Mouse (Mus musculus) bone marrow, adult 2 months (tissue): ENCODE results near the gene 1700029P11Rik.

ENCODE experiments used
- CTCF ChIP-seq: fragments of 200-500 bp; IDR thresholded peaks from 2 replicates; pipeline ENCODE4 v1.5.1; 2011; ENCODE audit warnings: low read length, control low read depth; ENCODE audit not compliant: control insufficient read depth, insufficient read depth
- POLR2A ChIP-seq: fragments of 200-500 bp; IDR thresholded peaks from 2 replicates; pipeline ENCODE4 v1.6.1; 2011; ENCODE audit warnings: low read depth, mild to moderate bottlenecking, control low read depth, low read length, borderline replicate concordance; ENCODE audit not compliant: control insufficient read depth

- TF ChIP-seq CTCF, result no peak
- TF ChIP-seq POLR2A, result no peak
Measured at GRCm38 (mm10) chr15:81964980-81965545, 15.3 kb upstream of the 1700029P11Rik start.
